Mouse (Mus musculus) ES-Bruce4 (cell line): ENCODE results near the gene Uty.

Experiments
- CTCF ChIP-seq: IDR thresholded peaks from one replicate; pipeline ENCODE4 v1.8.1; 2011; ENCODE audit warnings: low read depth, low read length
- POLR2A ChIP-seq: IDR thresholded peaks from one replicate; pipeline ENCODE4 v1.8.1; 2011; ENCODE audit warnings: low read length; ENCODE audit not compliant: insufficient read depth

DNA sequence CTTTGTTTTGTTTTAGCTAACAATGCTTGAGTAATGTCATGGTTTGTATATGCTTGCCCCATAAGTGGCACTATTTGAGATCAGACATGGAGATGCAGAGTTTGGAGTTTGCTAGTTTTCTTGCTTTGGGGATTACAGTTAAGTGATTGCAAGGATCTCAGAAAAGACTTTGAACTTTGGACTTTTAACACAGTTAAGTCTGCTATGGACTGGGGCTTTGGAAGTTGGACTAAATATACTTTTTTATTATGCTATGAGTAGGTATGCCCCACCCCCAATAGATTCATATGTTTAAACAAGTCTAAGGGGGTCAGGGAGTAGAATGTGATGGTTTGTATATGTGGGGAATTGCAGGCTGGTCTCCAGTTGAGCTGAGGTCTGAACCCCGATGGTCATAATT is 67.1 kb downstream of the Uty start:
- TF ChIP-seq POLR2A = no peak
- no peak for TF ChIP-seq CTCF
